Mouse (Mus musculus) layer of hippocampus, postnatal 14 days (tissue): ENCODE data around the gene Zdhhc8. TPM values are rescaled to one million over a fixed set of nuclear protein-coding genes. Genes with fewer than 3 reads are reported as not detected.

Experiments
- microRNA-seq, 2 experiments: library from miRNA; unstranded; fragments of <30 nt; microRNA quantifications; one replicate each; pipeline ENCODE4 v1.2.0; 2021
- total RNA-seq, 2 experiments: library from RNA; stranded (reverse); gene quantifications; 2 replicates each; pipeline ENCODE4 v1.2.3; 2021

Zdhhc8 gene
- total RNA-seq, 2 experiments from 2014 or later = 84.1 to 84.6 TPM

Small RNA genes within 50 kb of the gene (microRNA-seq; reads per million reads assigned to microRNA genes)
- 0 reads per million in 2 experiments for gene Gm24572
- 272 to 391 reads per million in 2 experiments for gene Mir1306

Other genes starting within 250 kb of the Zdhhc8 start
- gene Dgcr6, start 182.3 kb downstream of the Zdhhc8 start, total RNA-seq = 10 to 100 TPM; 85.1 to 86.3 TPM
- 10 to 100 TPM; 31.0 to 43.6 TPM for gene Prodh, start 144.9 kb downstream of the Zdhhc8 start, total RNA-seq
- 10 to 100 TPM; 77.1 to 85.6 TPM for gene Rtn4r, start 107.5 kb downstream of the Zdhhc8 start, total RNA-seq
- not detected for gene Ccdc188, start 17.3 kb downstream of the Zdhhc8 start, total RNA-seq
- 10 to 100 TPM; 44.6 to 61.7 TPM for gene Trmt2a, start 13.5 kb upstream of the Zdhhc8 start, total RNA-seq
- gene Ranbp1, start 13.6 kb upstream of the Zdhhc8 start, total RNA-seq = 100 to 1,000 TPM in 1 of 2 experiments, 10 to 100 TPM in 1; 98.3 to 104 TPM
- not detected for gene Gm49776, start 23.2 kb upstream of the Zdhhc8 start, total RNA-seq
- gene Dgcr8, start 54.1 kb upstream of the Zdhhc8 start, total RNA-seq = 10 to 100 TPM; 35.9 to 44.0 TPM
- gene Tango2, start 113.0 kb upstream of the Zdhhc8 start, total RNA-seq = 100 to 1,000 TPM; 106 to 114 TPM
- 10 to 100 TPM; 43.3 to 46.4 TPM for gene Arvcf, start 113.0 kb upstream of the Zdhhc8 start, total RNA-seq
- 10 to 100 TPM; 19.5 to 22.1 TPM for gene Txnrd2, start 191.2 kb upstream of the Zdhhc8 start, total RNA-seq
- gene Comt, start 191.7 kb upstream of the Zdhhc8 start, total RNA-seq = 10 to 100 TPM; 57.1 to 66.8 TPM